Mouse (Mus musculus): ENCODE data around the gene Dclk2. TPM values are rescaled to one million over a fixed set of nuclear protein-coding genes. Genes with fewer than 3 reads are reported as not detected.

Gene Dclk2
- total and polyA plus RNA-seq, 3 experiments = under 0.01 to 0.17 TPM; not detected in 1

DNA sequence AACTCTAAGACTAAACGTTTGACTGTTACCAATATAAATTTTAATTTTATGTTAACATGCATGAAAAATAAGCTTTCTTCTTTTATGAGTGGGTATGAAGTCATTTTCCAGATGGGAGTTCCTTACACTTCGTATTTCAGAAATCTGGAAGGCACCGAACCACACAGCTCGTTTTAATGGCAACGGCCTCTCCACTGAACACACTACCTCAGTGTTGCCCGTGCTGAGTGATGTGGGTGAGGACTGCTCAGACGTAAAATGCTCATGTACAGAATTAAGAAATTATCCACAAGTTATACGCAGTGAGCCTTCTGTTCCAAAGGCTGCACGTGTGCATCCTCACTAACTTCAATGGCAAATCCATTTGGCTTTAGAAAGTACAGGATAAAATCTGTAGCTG, 113.8 kb downstream of the Dclk2 start:
- DNase-seq (ENCODE audit: low read depth, low spot score) = no peak
- no peaks in the 10 kb centered on the region for H3K9me3 ChIP-seq (replicated peaks; ENCODE audit: insufficient read depth, low read length)

DNA sequence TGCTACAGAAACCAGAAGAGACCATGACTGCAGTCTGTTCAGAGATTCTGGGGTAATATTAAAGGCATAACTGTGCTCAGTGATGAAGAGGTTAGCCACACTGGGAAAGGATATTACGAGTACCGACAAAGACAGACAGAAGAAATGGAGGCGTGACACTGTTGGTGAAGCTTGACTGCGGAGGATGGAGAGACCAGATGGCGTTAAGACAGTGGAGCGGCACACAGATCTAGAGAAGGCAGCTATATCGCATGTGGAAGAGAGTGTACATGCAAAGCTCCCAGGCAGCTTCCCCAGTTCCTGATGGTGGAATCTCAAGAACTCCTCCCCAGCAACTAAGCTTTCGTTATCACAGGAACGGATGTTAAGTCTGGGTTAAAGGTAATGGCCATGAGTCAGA, 116.4 kb downstream of the Dclk2 start:
- H3K36me3 ChIP-seq (ENCODE audit: control insufficient read depth in 1 of 2, insufficient read depth in 2 of 2, low read length in 2 of 2) = peaks cover 0 to 6% of the 10 kb centered on the region in 2 experiments; a peak in 2 of 4 replicates
- no peak overlapping the region for H3K9ac ChIP-seq (ENCODE audit: control insufficient read depth, low read depth, low read length, poor library complexity, severe bottlenecking)
- no peak for TF ChIP-seq ZMIZ1 (IDR thresholded peaks at IDR 0.05; ENCODE audit: low read depth, low read length)
- no peak for TF ChIP-seq RAD21 (IDR thresholded peaks at IDR 0.05; ENCODE audit: low read depth, low read length)
- no peak for TF ChIP-seq SMC3 (IDR thresholded peaks at IDR 0.05; ENCODE audit: low read depth, low read length)
- no peak for TF ChIP-seq MAZ (IDR thresholded peaks at IDR 0.05; ENCODE audit: low read depth, low read length)
- no peak for TF ChIP-seq MXI1 (IDR thresholded peaks at IDR 0.05; ENCODE audit: low read depth, low read length)
- no peak for TF ChIP-seq POLR2AphosphoS5 (IDR thresholded peaks at IDR 0.05; ENCODE audit: borderline replicate concordance, low read depth, low read length)
- no peak for TF ChIP-seq UBTF (IDR thresholded peaks at IDR 0.05; ENCODE audit: borderline replicate concordance, insufficient read depth, low read depth, low read length)
- TF ChIP-seq GABPA (IDR thresholded peaks at IDR 0.05; ENCODE audit: low read depth, low read length) = no peak
- TF ChIP-seq CHD2 (IDR thresholded peaks at IDR 0.05; ENCODE audit: low read length) = no peak
- TF ChIP-seq MAX (IDR thresholded peaks at IDR 0.05; ENCODE audit: low read length) = no peak
- TF ChIP-seq ZNF384 (IDR thresholded peaks at IDR 0.05; ENCODE audit: low read depth, low read length) = no peak
- no peak for TF ChIP-seq NRF1 (IDR thresholded peaks at IDR 0.05; ENCODE audit: insufficient read depth, low read depth, low read length, poor library complexity, severe bottlenecking)
- TF ChIP-seq USF2 (IDR thresholded peaks at IDR 0.05; ENCODE audit: borderline replicate concordance in 1 of 2, insufficient read depth in 1 of 2, low read depth in 1 of 2, low read length in 2 of 2) = no peak
- no peak for TF ChIP-seq ZKSCAN1 (IDR thresholded peaks at IDR 0.05; ENCODE audit: low read depth, low read length)
- TF ChIP-seq CTCF (IDR thresholded peaks at IDR 0.05 in 2 of 3, conservative IDR thresholded peaks at IDR 0.05 in 1 of 3; ENCODE audit: control insufficient read depth in 1 of 3, insufficient read depth in 1 of 3, low read depth in 2 of 3, low read length in 3 of 3, poor library complexity in 1 of 3, severe bottlenecking in 1 of 3) = no peak
- no peak for TF ChIP-seq POLR2AphosphoS2 (IDR thresholded peaks at IDR 0.05; ENCODE audit: low read length)
- TF ChIP-seq BHLHE40 (IDR thresholded peaks at IDR 0.05; ENCODE audit: borderline replicate concordance, low read depth, low read length) = no peak
- TF ChIP-seq JUND (IDR thresholded peaks at IDR 0.05; ENCODE audit: low read depth, low read length) = no peak
- H3K27me3 ChIP-seq (ENCODE audit: control insufficient read depth in 1 of 2, insufficient read depth in 2 of 2, low read length in 2 of 2) = no peaks in the 10 kb centered on the region
- no peaks in the 10 kb centered on the region for H3K9me3 ChIP-seq (replicated peaks; ENCODE audit: insufficient read depth, low read length)
- H3K79me2 ChIP-seq (ENCODE audit: control insufficient read depth, insufficient read depth, low read length, poor library complexity) = no peaks in the 10 kb centered on the region
- peaks cover 4 to 12% of the 10 kb centered on the region in 2 experiments; a peak in 3 of 4 replicates for H3K4me1 ChIP-seq (ENCODE audit: control insufficient read depth in 1 of 2, insufficient read depth in 2 of 2, low read length in 2 of 2)
- DNase-seq (ENCODE audit: low read depth, low spot score) = no peak
- no peak overlapping the region for H3K4me3 ChIP-seq (ENCODE audit: control insufficient read depth in 1 of 2, insufficient read depth in 1 of 2, low read depth in 2 of 2, low read length in 2 of 2)
- no peak overlapping the region for H3K27ac ChIP-seq (ENCODE audit: control insufficient read depth, low read depth, low read length)

More for the DNA sequence above, 113.8 kb downstream of the Dclk2 start:
- no peak overlapping the region for H3K9ac ChIP-seq (ENCODE audit: control insufficient read depth, low read depth, low read length, poor library complexity, severe bottlenecking)
- H3K79me2 ChIP-seq (ENCODE audit: control insufficient read depth, insufficient read depth, low read length, poor library complexity) = no peaks in the 10 kb centered on the region
- no peak overlapping the region for H3K27ac ChIP-seq (ENCODE audit: control insufficient read depth, low read depth, low read length)
- peaks cover 0 to 5% of the 10 kb centered on the region in 2 experiments; a peak in 2 of 4 replicates for H3K36me3 ChIP-seq (ENCODE audit: control insufficient read depth in 1 of 2, insufficient read depth in 2 of 2, low read length in 2 of 2)
- peaks cover 4% of the 10 kb centered on the region in 2 experiments; a peak in 3 of 4 replicates for H3K4me1 ChIP-seq (ENCODE audit: control insufficient read depth in 1 of 2, insufficient read depth in 2 of 2, low read length in 2 of 2)
- H3K27me3 ChIP-seq (ENCODE audit: control insufficient read depth in 1 of 2, insufficient read depth in 2 of 2, low read length in 2 of 2) = no peaks in the 10 kb centered on the region
- TF ChIP-seq POLR2AphosphoS2 (IDR thresholded peaks at IDR 0.05; ENCODE audit: low read length) = no peak
- no peak for TF ChIP-seq JUND (IDR thresholded peaks at IDR 0.05; ENCODE audit: low read depth, low read length)
- TF ChIP-seq CHD2 (IDR thresholded peaks at IDR 0.05; ENCODE audit: low read length) = no peak
- TF ChIP-seq GABPA (IDR thresholded peaks at IDR 0.05; ENCODE audit: low read depth, low read length) = no peak
- TF ChIP-seq POLR2AphosphoS5 (IDR thresholded peaks at IDR 0.05; ENCODE audit: borderline replicate concordance, low read depth, low read length) = no peak
- no peak for TF ChIP-seq USF1 (IDR thresholded peaks at IDR 0.05; ENCODE audit: low read depth, low read length)
- TF ChIP-seq EP300 (IDR thresholded peaks at IDR 0.05; ENCODE audit: low read depth in 1 of 2, low read length in 2 of 2) = no peak
- no peak overlapping the region for H3K4me3 ChIP-seq (ENCODE audit: control insufficient read depth in 1 of 2, insufficient read depth in 1 of 2, low read depth in 2 of 2, low read length in 2 of 2)
